In the genomic region with DNA sequence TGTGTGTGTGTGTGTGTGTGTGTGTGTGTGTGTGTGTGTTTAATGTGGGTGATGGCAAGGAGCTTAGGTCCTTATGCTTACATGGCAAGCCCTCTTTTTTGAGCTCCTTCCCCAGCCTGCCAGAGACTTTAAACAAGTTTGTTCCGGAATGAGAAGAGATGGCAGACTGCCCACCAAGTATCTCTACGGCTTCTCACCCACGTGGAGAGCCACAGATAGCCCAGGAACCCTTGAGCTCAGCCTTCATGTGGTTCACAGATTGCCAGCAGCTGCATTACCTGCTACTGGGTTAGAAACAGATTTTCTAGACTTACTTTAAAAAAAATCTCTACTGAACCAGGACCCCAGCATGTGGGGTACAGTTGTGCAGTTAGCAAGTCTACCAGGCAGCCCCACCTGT, we compare ENCODE assay signal across 33 mouse cellular contexts. TPM values are rescaled to one million over a fixed set of nuclear protein-coding genes. Genes with fewer than 3 reads are reported as not detected.
A peak's percentile ranks its signal among the peaks of the same experiment; 100 is the strongest.
DNase-seq lines count a peak whose midpoint lies in the region; ATAC-seq and TF ChIP-seq lines count a peak whose summit lies in the region.
"Had no signal": no experiment of that assay in that cellular context is flagged by ENCODE, and none has a peak within 500 bp of the region (broad histone marks: within the 10 kb centered on the region; RNA-seq: fewer than 3 reads in every experiment).

No protein-coding gene starts in this region.

- ATAC-seq in heart, embryonic 12.5 days (ENCODE audit: insufficient number of reproducible peaks, low FRiP score) = no peak
- ATAC-seq: forebrain, embryonic 14.5 days; inflammation-experienced regulatory T-cells, adult 6 months had no signal

- 58% methylated on average over 3 of the region's 3 CpGs for WGBS in heart, embryonic 12.5 days

- no peaks in the 10 kb centered on the region for H3K79me2 ChIP-seq in MEL (ENCODE audit: control insufficient read depth, insufficient read depth, low read length, poor library complexity)

- no peak for TF ChIP-seq CTCF in MEL (IDR thresholded peaks at IDR 0.05 in 2 of 3, conservative IDR thresholded peaks at IDR 0.05 in 1 of 3; ENCODE audit: control insufficient read depth in 1 of 3, insufficient read depth in 1 of 3, low read depth in 2 of 3, low read length in 3 of 3, poor library complexity in 1 of 3, severe bottlenecking in 1 of 3)

- H3K9me3 ChIP-seq in heart, embryonic 12.5 days (replicated peaks) = 0 out of 2 replicates have a peak, but pooled peaks cover 7% of the 10 kb centered on the region
- H3K9me3 ChIP-seq in MEL (replicated peaks; ENCODE audit: insufficient read depth, low read length) = no peaks in the 10 kb centered on the region
- H3K9me3 ChIP-seq: embryonic facial prominence, embryonic 12.5 days; hindbrain, embryonic 10.5 days; hindbrain, embryonic 15.5 days; limb, embryonic 10.5 days; limb, embryonic 15.5 days; midbrain, embryonic 12.5 days; neural tube, embryonic 13.5 days had no signal

- no peak overlapping the region for H3K4me2 ChIP-seq in heart, embryonic 12.5 days
- H3K4me2 ChIP-seq: embryonic facial prominence, embryonic 12.5 days; heart, embryonic 13.5 days; hindbrain, embryonic 15.5 days; kidney, embryonic 15.5 days; limb, embryonic 15.5 days; midbrain, embryonic 12.5 days; neural tube, embryonic 13.5 days had no signal

- intact Hi-C loops in left cerebral cortex, postnatal 25 days (cut with DNase I) = no loop called here

- TF ChIP-seq RAD21 in MEL (IDR thresholded peaks at IDR 0.05; ENCODE audit: low read depth, low read length) = no peak

- peaks cover 26% of the 10 kb centered on the region for H3K4me1 ChIP-seq in heart, embryonic 12.5 days (replicated peaks)
- H3K4me1 ChIP-seq in MEL (ENCODE audit: control insufficient read depth in 1 of 2, insufficient read depth in 2 of 2, low read length in 2 of 2) = peaks cover 9 to 30% of the 10 kb centered on the region in 2 experiments
- H3K4me1 ChIP-seq: embryonic facial prominence, embryonic 12.5 days; kidney, embryonic 15.5 days; midbrain, embryonic 12.5 days had no signal

- no peaks in the 10 kb centered on the region for H3K27me3 ChIP-seq in heart, embryonic 12.5 days (replicated peaks)
- H3K27me3 ChIP-seq in MEL (ENCODE audit: control insufficient read depth in 1 of 2, insufficient read depth in 2 of 2, low read length in 2 of 2) = no peaks in the 10 kb centered on the region
- H3K27me3 ChIP-seq: embryonic facial prominence, embryonic 12.5 days; heart, embryonic 13.5 days; hindbrain, embryonic 15.5 days; kidney, embryonic 15.5 days; limb, embryonic 15.5 days; midbrain, embryonic 12.5 days; neural tube, embryonic 13.5 days had no signal

- H3K9ac ChIP-seq in heart, embryonic 12.5 days = no peak overlapping the region
- H3K9ac ChIP-seq in MEL (ENCODE audit: control insufficient read depth, low read depth, low read length, poor library complexity, severe bottlenecking) = no peak overlapping the region
- H3K9ac ChIP-seq: embryonic facial prominence, embryonic 12.5 days; heart, embryonic 13.5 days; hindbrain, embryonic 15.5 days; kidney, embryonic 15.5 days; limb, embryonic 15.5 days; liver, embryonic 14.5 days; midbrain, embryonic 12.5 days; neural tube, embryonic 13.5 days had no signal

- no peak for TF ChIP-seq POLR2A in MEL (IDR thresholded peaks at IDR 0.05; ENCODE audit: control insufficient read depth in 1 of 2, insufficient read depth in 1 of 2, low read depth in 1 of 2, low read length in 2 of 2, poor library complexity in 1 of 2)

- no peak for DNase-seq in heart, adult 9 months (ENCODE audit: low spot score in 2 of 2)
- peak; percentile 20 to 80 for DNase-seq in left cerebral cortex, postnatal 25 days (ENCODE audit: low spot score in 2 of 2)
- no peak for DNase-seq in left cerebral cortex, adult 11 months (ENCODE audit: low spot score)
- peak; percentile 87 for DNase-seq in MEL (ENCODE audit: low read depth, low spot score)
- DNase-seq in brain, adult 2 months (ENCODE audit: low read depth, low spot score) = peak; percentile 70
- DNase-seq in layer of hippocampus, adult 9-11 months = no peak
- no peak for DNase-seq in cerebellum, adult 8-10 months
- DNase-seq: adrenal gland, adult 8-10 months; cerebellum, adult 9-10 months; cerebellum, postnatal 36 days; embryo, embryonic 11 days; gastrocnemius, postnatal 25 days; heart, adult 11 months; heart, postnatal 14 days; kidney, adult 11 months; lung, adult 2 months; lung, postnatal 14 days; thymus, adult 2 months; thymus, postnatal 36 days had no signal

- TF ChIP-seq EP300 in MEL (IDR thresholded peaks at IDR 0.05; ENCODE audit: low read depth in 1 of 2, low read length in 2 of 2) = peak; percentile 48 to 73; a peak in 3 of 4 replicates

- H3K36me3 ChIP-seq in heart, embryonic 12.5 days = no peaks in the 10 kb centered on the region
- peaks cover 0 to 15% of the 10 kb centered on the region in 2 experiments; a peak in 2 of 4 replicates for H3K36me3 ChIP-seq in MEL (ENCODE audit: control insufficient read depth in 1 of 2, insufficient read depth in 2 of 2, low read length in 2 of 2)
- H3K36me3 ChIP-seq: embryonic facial prominence, embryonic 12.5 days; heart, embryonic 13.5 days; hindbrain, embryonic 10.5 days; hindbrain, embryonic 15.5 days; kidney, embryonic 15.5 days; limb, embryonic 10.5 days; limb, embryonic 15.5 days; midbrain, embryonic 12.5 days; neural tube, embryonic 13.5 days had no signal

- no peak overlapping the region for H3K4me3 ChIP-seq in heart, embryonic 12.5 days
- H3K4me3 ChIP-seq in MEL (ENCODE audit: control insufficient read depth in 1 of 2, insufficient read depth in 1 of 2, low read depth in 2 of 2, low read length in 2 of 2) = no peak overlapping the region
- H3K4me3 ChIP-seq: embryonic facial prominence, embryonic 12.5 days; heart, embryonic 13.5 days; hindbrain, embryonic 10.5 days; hindbrain, embryonic 15.5 days; kidney, embryonic 15.5 days; layer of hippocampus, adult 2 months; limb, embryonic 10.5 days; limb, embryonic 15.5 days; midbrain, embryonic 12.5 days; neural tube, embryonic 13.5 days had no signal

- H3K27ac ChIP-seq in heart, embryonic 12.5 days (ENCODE audit: poor library complexity, severe bottlenecking) = peak overlapping the region; percentile 30; the same call in 1 of the 2 replicates
- H3K27ac ChIP-seq in MEL (ENCODE audit: control insufficient read depth, low read depth, low read length) = no peak overlapping the region
- H3K27ac ChIP-seq: embryonic facial prominence, embryonic 12.5 days; hindbrain, embryonic 10.5 days; hindbrain, embryonic 15.5 days; kidney, embryonic 15.5 days; layer of hippocampus, adult 2 months; limb, embryonic 10.5 days; limb, embryonic 15.5 days; liver, embryonic 14.5 days; midbrain, embryonic 12.5 days; neural tube, embryonic 13.5 days had no signal

TF ChIP-seq in MEL, 35 proteins besides CTCF, POLR2A, EP300 and RAD21:
- peak; percentile 91 for TF ChIP-seq MYC (IDR thresholded peaks at IDR 0.05; ENCODE audit: low read depth, low read length)
- peak; percentile 87 for TF ChIP-seq RCOR1 (IDR thresholded peaks at IDR 0.05; ENCODE audit: low read depth, low read length)
- TF ChIP-seq KAT2A (conservative IDR thresholded peaks at IDR 0.05; ENCODE audit: low read depth, low read length) = no peak
- peak; percentile 74 for TF ChIP-seq SIN3A (IDR thresholded peaks at IDR 0.05; ENCODE audit: low read length)
- TF ChIP-seq ZKSCAN1 (IDR thresholded peaks at IDR 0.05; ENCODE audit: low read depth, low read length) = no peak
- peak; percentile 70; the same call in 1 of the 2 replicates for TF ChIP-seq ETS1 (IDR thresholded peaks at IDR 0.05; ENCODE audit: low read depth, low read length)
- peak; percentile 39 for TF ChIP-seq TAL1 (IDR thresholded peaks at IDR 0.05; ENCODE audit: low read length)
- TF ChIP-seq TCF12 (IDR thresholded peaks at IDR 0.05; ENCODE audit: low read depth, low read length) = peak; percentile 75
- TF ChIP-seq MXI1 (IDR thresholded peaks at IDR 0.05; ENCODE audit: low read depth, low read length) = peak; percentile 89
- TF ChIP-seq MAX (IDR thresholded peaks at IDR 0.05; ENCODE audit: low read length) = peak; percentile 91
- TF ChIP-seq NRF1 (IDR thresholded peaks at IDR 0.05; ENCODE audit: insufficient read depth, low read depth, low read length, poor library complexity, severe bottlenecking) = no peak
- peak; percentile 68 for TF ChIP-seq USF1 (IDR thresholded peaks at IDR 0.05; ENCODE audit: low read depth, low read length)
- TF ChIP-seq GATA1 (IDR thresholded peaks at IDR 0.05; ENCODE audit: low read depth, low read length) = peak; percentile 65
- TF ChIP-seq BHLHE40 (IDR thresholded peaks at IDR 0.05; ENCODE audit: borderline replicate concordance, low read depth, low read length) = 0 out of 2 replicates have a peak, but pooled peaks have one; percentile 6

RNA-seq across cellular contexts. Expression of gene Nek2, which starts 38.6 kb away (rescaled TPM):
- 37.9 and 39.5 TPM in 2 replicates for polyA plus RNA-seq in heart, embryonic 12.5 days (2016; fragmentation: Nextera tagmentation; extraction: Ambion mirVana)
- total RNA-seq in left cerebral cortex, postnatal 25 days (2021) = 1 to 10 TPM; 1.2 to 1.6 TPM
- 34.9 and 35.8 TPM in 2 replicates for total RNA-seq in MEL (2012; rRNA removed)
- 10 to 100 TPM in 1 of 2 experiments, not detected in 1; 56.5 TPM for polyA plus RNA-seq in MEL (2012; ENCODE audit: insufficient read depth in 1 of 2, insufficient read length in 2 of 2, low read depth in 1 of 2, low replicate concordance in 2 of 2, missing spikeins in 1 of 2)

RNA-seq across cellular contexts. Expression of gene Slc30a1, which starts 46.7 kb away (rescaled TPM):
- polyA plus RNA-seq in heart, embryonic 12.5 days (2016; fragmentation: Nextera tagmentation; extraction: Ambion mirVana) = 4.8 and 5.0 TPM in 2 replicates
- 10 to 100 TPM; 28.2 to 36.9 TPM for total RNA-seq in left cerebral cortex, postnatal 25 days (2021)
- total RNA-seq in MEL (2012; rRNA removed) = 10.2 and 10.7 TPM in 2 replicates
- 10 to 100 TPM in 1 of 2 experiments, not detected in 1; 10.4 TPM for polyA plus RNA-seq in MEL (2012; ENCODE audit: insufficient read depth in 1 of 2, insufficient read length in 2 of 2, low read depth in 1 of 2, low replicate concordance in 2 of 2, missing spikeins in 1 of 2)

Comparison
In these comparisons a context has a peak if more than half of its experiments do, and no peak if none do; other contexts are left out.
1. DNase-seq: peak in left cerebral cortex, postnatal 25 days (2 of 2), MEL (single experiment) and brain, adult 2 months (single experiment); none in heart, adult 9 months (0 of 2), left cerebral cortex, adult 11 months (single experiment), layer of hippocampus, adult 9-11 months (single experiment) and cerebellum, adult 8-10 months (single experiment).
2. RNA of gene Nek2, which starts 38.6 kb away (total RNA-seq): 34.9 to 35.8 TPM in MEL; 1.2 to 1.6 TPM in left cerebral cortex, postnatal 25 days; every median in the first group is over 10 times any median in the second.